Mouse (Mus musculus) embryonic fibroblast, embryonic 13.5 days (primary cell): Measurements from ENCODE around the gene Eif3i. TPM values are rescaled to one million over a fixed set of nuclear protein-coding genes. Genes with fewer than 3 reads are reported as not detected.
A peak's percentile ranks its signal among the peaks of the same experiment; 100 is the strongest.

ENCODE experiments used
- H3K27ac ChIP-seq: 2 replicates; pipeline ENCODE4 v1.5.1; 2012; ENCODE audit warnings: low read length, control low read depth, inconsistent platforms; ENCODE audit not compliant: insufficient read depth
- H3K4me1 ChIP-seq: 2 replicates; pipeline ENCODE4 v1.6.1; 2011; ENCODE audit warnings: low read length; ENCODE audit not compliant: control insufficient read depth, insufficient read depth
- H3K4me3 ChIP-seq: 2 replicates; pipeline ENCODE4 v1.5.1; 2011; ENCODE audit warnings: mild to moderate bottlenecking, control low read depth, low read length; ENCODE audit not compliant: insufficient read depth
- CTCF ChIP-seq: IDR thresholded peaks from 2 replicates; pipeline ENCODE4 v1.5.1; 2011; ENCODE audit warnings: mild to moderate bottlenecking, control low read depth, low read length, moderate library complexity, borderline replicate concordance; ENCODE audit not compliant: insufficient read depth
- POLR2A ChIP-seq: IDR thresholded peaks from 2 replicates; pipeline ENCODE4 v1.6.1; 2011; ENCODE audit warnings: low read depth, mild to moderate bottlenecking, control low read depth, low read length, moderate library complexity
- polyA plus RNA-seq: library from polyadenylated mRNA; stranded (reverse); fragments of >200 nt; gene quantifications from 2 replicates; pipeline ENCODE4 v1.2.4, GENCODE M21; 2011; ENCODE audit warnings: low read depth; ENCODE audit not compliant: missing spikeins, insufficient read length

Eif3i gene
- 217 and 251 TPM in 2 replicates for polyA plus RNA-seq

GRCm38 (mm10) chr4:129600233-129601158 lies at the start of gene Eif3i, which contains the start of gene Tmem234:
TSS of gene Eif3i (minus strand) at chr4:129600648.
TSS of gene Tmem234 (plus strand) at chr4:129600668.
- peak within 1 kb of the TSS; percentile 96 for H3K4me3 ChIP-seq
- TF ChIP-seq POLR2A (peak; percentile 95), CTCF (no peak)
- peaks cover 10% of the 10 kb centered on the region for H3K4me1 ChIP-seq
- no peak within 1 kb of the TSS for H3K27ac ChIP-seq

- no peaks in the 10 kb centered on the region for H3K4me1 ChIP-seq
- H3K4me3 ChIP-seq: no peak overlapping the region
- H3K27ac ChIP-seq: no peak overlapping the region
- TF ChIP-seq CTCF (no peak), POLR2A (no peak)
Observed at GRCm38 (mm10) chr4:129648656-129649055, 48.2 kb upstream of the Eif3i start.

GRCm38 (mm10) chr4:129645204-129645603 lies 44.8 kb upstream of the Eif3i start:
- no peak overlapping the region for H3K27ac ChIP-seq
- H3K4me1 ChIP-seq: no peaks in the 10 kb centered on the region
- TF ChIP-seq POLR2A: no peak
- no peak for TF ChIP-seq CTCF
- no peak overlapping the region for H3K4me3 ChIP-seq

- Histone ChIP-seq H3K27ac (peak overlapping the region; percentile 28; the same call in 1 of the 2 replicates), H3K4me3 (no peak overlapping the region; the same call in 1 of the 2 replicates), H3K4me1 (no peaks in the 10 kb centered on the region)
- TF ChIP-seq CTCF (no peak), POLR2A (no peak)
Observed at GRCm38 (mm10) chr4:129641756-129642155, 41.3 kb upstream of the Eif3i start.

- Histone ChIP-seq H3K27ac (peak within 1 kb of the TSS; percentile 93), H3K4me3 (peak within 1 kb of the TSS; percentile 70), H3K4me1 (no peaks in the 10 kb centered on the region)
- TF ChIP-seq CTCF (no peak), POLR2A (peak; percentile 64)
Observed at GRCm38 (mm10) chr4:129640638-129641467, 40.4 kb upstream of the Eif3i start, which contains the start of gene Txlna. TSS of gene Txlna (minus strand) at chr4:129641065.

GRCm38 (mm10) chr4:129640101-129640637 lies 39.7 kb upstream of the Eif3i start:
- peak overlapping the region; percentile 70 for H3K4me3 ChIP-seq
- TF ChIP-seq POLR2A: peak; percentile 78
- no peak for TF ChIP-seq CTCF
- no peaks in the 10 kb centered on the region for H3K4me1 ChIP-seq
- H3K27ac ChIP-seq: peak overlapping the region; percentile 86

GRCm38 (mm10) chr4:129639221-129639620 lies 38.8 kb upstream of the Eif3i start:
- peak overlapping the region; percentile 70 for H3K4me3 ChIP-seq
- H3K4me1 ChIP-seq: no peaks in the 10 kb centered on the region
- H3K27ac ChIP-seq: no peak overlapping the region
- TF ChIP-seq POLR2A (no peak), CTCF (no peak)

- no peak overlapping the region for H3K27ac ChIP-seq
- no peak overlapping the region for H3K4me3 ChIP-seq
- H3K4me1 ChIP-seq: no peaks in the 10 kb centered on the region
- TF ChIP-seq POLR2A (no peak), CTCF (no peak)
Observed at GRCm38 (mm10) chr4:129633852-129634251, 33.4 kb upstream of the Eif3i start.

- no peak overlapping the region for H3K27ac ChIP-seq
- TF ChIP-seq POLR2A: no peak
- TF ChIP-seq CTCF: no peak
- H3K4me1 ChIP-seq: no peaks in the 10 kb centered on the region
- no peak overlapping the region for H3K4me3 ChIP-seq
Observed at GRCm38 (mm10) chr4:129631867-129632266, 31.4 kb upstream of the Eif3i start.

- Histone ChIP-seq H3K4me1 (no peaks in the 10 kb centered on the region), H3K4me3 (no peak overlapping the region), H3K27ac (no peak overlapping the region)
- TF ChIP-seq POLR2A (no peak), CTCF (no peak)
Observed at GRCm38 (mm10) chr4:129630944-129631343, 30.5 kb upstream of the Eif3i start.
